Mouse (Mus musculus) naive thymus-derived CD4-positive, alpha-beta T cell, adult 2 months (primary cell): ENCODE results near the gene Mcrip1.

ENCODE experiments used
- DNase-seq: peaks from one replicate; pipeline ENCODE4 v3.0.0-alpha.2; 2011; ENCODE audit warnings: low read depth

The Mcrip1 gene

DNA sequence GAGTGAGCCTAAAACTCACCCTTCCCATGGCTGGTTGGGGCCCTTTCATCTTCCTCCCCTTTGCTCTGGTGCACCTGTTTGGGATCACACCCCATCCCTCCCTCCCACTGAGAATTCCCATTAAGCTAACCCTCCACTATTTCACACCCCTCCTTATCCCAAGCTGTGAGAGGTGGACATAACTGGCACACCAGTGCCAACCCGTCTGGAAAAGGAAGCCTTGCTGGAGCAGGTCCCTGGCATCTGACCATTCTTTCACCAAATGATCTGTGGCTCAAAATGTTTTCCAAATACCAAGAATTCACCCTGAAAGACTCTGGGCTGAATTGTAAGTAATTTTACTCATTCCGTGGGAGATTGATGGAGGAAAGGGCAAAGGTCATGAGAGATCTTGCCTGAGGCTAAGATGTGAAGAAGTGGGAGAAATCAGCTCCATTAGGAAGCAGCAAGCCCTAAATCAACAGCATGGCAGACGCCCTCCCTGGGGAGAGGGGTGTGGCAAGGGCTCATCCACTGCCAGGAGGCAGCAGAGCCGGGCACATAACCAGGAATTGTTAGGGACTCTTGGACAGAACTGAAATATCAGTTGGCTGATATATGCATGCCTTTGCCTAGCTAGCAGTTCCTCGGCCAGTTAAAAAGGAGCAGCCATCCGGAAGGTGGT is 36.6 kb downstream of the Mcrip1 start:
- no peak for DNase-seq

DNA sequence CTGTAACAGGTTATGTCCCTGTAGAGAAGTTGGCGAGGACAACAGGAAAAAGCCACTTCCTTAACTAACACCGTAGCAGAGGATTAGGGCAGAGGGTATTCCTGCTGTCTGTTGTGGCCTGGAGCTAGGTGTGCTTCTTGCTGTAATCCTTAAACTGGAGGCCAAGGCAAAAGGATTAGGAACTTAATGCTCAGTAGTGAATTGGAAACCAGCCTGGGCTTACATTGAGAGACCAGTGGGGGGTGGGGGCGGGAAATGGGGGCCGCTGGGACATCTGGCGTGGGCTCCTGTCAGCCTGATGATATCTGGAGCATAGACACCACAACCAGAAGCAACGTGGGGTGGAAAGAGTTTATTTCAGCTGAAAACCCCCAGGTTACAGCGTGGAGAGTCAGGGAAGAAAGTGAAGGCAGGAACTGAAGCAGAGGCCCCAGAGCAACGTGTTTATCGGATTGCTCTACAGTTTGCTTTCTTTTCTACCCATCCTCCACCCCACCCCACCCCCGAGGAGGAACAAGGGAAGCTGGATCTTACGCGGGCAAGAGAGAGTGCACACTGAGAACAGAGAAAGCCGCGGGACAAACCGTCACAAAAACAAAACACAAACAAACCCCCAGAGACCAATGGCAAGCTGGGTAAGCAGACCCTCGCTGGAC is 39.0 kb downstream of the Mcrip1 start:
- DNase-seq: peak; percentile 68

DNA sequence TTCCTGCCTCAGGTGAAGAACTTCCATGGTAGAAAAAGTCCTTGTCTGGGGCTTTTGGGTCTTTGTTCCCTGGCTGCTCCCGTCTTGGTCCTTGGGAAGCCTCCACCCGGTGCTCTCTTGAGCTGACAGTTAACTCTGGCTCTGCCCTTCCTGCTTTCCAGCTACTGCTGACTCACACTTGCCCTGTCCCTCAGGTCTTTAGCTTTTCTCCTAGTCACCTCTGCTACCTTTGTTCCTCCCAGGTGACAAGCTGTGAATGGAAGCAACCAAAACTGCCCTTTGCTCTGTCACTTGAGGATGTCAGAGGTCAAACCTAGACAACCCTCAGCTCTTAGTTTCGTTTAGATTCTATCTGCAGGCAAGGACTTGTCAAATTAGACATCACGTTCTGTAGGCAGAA is 39.6 kb downstream of the Mcrip1 start:
- peak; percentile 47 for DNase-seq

DNA sequence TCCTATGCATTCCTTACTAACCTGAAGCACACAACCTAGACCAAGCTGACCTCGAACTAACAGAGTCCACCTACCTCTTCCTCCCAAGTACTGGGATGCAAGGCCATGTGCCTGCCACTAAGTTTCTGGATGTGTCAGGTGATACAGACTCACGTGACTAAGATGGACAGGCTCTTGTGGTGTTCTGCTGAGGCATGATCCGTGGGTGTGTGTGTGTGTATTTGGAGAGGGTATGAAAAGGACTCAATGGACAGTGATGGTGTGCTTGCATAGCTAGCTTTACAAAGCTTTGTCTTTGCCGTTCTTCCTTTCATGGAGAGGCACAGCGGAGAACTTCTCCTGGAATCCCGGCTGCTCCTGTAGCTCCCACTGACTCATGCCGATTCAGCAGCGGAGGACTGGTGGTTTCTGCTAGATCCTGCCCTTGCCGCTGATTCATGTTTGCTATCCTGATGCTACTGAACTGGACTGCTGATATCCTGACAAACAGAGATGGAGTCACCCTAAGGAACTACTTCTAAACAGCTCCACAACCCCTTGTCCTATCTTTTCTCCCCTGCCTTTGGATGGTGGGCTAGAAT is 41.1 kb downstream of the Mcrip1 start:
- DNase-seq: no peak

DNA sequence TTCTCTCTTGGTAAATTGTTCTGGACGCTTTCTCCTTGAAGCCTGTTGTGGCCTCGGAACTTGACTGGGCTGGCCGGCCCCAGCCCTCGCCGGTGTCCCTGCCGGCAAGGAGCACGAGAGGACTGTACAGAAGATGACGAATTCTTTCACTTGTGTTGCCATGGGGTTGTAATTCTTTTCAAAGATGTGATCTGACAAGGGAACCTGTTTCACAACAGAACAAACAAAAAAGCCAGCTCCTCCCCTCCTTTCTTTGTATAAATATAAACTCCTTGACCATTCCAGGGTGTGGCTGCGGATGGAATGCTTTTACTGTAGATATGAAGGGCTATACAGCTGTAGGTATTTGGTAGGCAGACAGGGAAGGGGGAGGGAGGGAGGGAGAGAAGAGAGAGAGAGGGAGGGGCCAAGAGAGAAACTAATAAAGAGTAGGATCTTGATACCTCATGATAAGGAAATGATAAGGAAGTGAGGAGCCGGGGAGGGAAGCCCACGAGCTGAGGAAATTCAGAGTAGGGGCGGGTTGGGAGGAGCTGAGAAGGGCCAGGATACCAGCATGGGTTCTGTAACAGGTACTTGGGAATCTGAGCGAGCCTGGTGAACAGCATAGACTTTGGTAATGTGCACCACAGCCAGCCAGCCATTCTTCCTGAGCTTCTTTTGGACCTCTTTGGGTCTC is 41.8 kb downstream of the Mcrip1 start:
- no peak for DNase-seq

DNA sequence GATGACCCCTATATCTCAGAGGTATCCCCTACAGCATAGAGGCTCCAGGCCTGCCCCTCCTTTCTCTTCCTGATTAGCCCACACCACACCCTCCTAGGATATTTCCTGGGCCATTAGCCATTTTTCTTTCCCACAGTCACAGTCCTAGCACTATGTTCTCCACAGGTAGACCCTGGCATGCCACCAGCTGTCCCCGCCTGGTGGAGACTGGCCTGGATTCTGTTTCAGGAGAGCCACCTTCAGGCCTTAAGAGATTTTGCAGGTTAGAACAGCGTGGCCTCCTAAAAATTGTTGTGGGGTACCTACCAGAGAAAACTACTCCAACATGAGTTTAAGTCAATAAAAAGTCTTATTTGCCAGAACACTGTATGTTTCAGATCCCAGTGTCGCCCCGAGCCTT is 42.6 kb downstream of the Mcrip1 start:
- DNase-seq: no peak

DNA sequence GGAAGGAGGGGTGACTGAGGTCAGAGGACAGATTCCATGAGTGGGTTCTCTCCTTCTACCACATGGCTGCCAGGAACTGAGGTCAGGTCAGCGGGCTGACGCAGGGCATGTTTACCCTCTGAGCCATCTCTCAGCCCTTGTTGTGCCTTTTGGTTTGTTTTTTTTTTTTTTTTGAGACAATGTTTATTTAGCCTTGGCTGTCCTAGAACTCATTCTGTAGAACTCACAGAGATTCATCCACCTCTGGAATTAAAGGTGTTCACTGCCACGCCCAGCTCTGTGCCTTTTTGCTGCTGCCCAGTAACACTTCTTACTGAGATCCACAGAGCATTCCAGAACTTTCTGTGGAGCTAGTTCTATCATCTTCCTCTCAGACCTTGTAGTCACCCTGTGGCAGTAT is 43.9 kb downstream of the Mcrip1 start:
- DNase-seq: no peak

DNA sequence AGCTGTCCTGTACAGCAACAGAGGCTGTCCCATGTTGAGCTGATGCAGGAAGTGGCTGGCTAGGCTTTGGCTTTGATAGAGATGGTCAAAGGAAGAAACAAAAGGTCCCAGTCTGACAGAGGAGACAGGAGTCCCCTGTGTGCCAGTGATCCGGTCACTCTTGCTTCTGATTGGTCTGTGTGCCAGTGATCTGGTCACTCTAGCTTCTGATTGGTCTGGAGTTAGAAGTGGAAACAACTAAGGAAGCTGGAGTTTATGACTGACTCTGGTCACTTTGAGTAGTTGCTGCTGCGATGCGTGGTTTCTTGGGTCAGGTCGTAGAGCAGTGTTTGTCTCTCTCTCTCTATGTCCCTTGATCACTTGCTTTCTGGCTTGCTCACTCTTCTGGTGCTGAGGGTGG is 47.8 kb downstream of the Mcrip1 start:
- no peak for DNase-seq

DNA sequence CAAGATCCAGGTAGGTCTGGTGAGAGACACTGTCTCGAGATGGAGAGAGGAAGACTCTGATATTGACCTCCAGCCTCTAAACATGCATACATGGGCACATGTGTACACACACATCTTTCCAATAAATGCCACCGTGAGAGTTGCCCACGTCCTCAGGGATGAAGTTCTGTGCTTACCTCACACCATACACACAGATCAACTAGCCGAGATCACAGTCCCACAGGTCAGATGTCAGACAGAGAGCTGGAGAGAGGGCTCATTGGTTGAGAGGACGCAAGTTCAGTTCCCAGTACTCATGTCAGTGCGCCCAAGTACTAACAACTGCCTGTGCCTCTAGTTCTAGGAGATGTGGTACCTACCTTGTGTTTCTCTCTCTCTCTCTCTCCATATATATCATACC is 48.5 kb downstream of the Mcrip1 start:
- no peak for DNase-seq

DNA sequence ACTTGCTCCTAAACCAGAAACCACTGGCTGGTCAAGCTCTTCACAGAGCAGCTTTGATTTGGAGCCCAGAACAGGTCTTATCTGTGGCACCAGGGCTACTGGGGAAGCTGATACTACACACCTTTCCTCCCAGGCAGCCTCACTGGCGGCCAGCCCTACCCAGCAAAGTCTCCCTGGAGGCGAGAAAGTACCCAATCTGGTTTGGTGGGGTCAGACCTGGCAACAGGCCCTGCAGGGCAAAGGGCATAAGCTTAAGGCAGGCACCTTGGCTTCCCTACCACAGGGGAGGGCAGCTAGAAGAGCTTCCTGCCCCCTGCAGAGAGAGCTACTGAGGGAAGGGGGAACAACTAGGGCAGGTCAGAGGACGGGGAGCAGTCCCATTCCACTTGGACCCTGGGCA is 49.2 kb downstream of the Mcrip1 start:
- DNase-seq: no peak

DNA sequence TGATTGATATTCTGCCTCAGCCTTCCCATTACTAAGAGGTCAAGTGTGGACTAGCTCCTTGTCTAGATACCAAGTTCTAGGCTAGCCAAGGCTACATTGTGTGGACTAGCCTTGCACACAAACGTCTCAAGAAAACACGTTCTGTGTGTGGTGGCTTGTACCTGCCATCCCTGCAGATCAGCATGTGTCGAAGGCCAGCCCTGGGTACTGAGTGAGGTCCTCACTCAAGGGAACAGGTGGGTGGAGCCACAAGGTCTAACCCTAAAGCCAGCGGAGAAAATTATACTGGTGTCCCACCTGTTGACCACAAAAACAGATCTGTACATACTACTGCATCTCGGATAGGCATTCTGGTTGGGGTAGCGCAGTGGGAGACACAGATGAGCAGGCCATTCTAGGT is 49.6 kb downstream of the Mcrip1 start:
- no peak for DNase-seq

DNA sequence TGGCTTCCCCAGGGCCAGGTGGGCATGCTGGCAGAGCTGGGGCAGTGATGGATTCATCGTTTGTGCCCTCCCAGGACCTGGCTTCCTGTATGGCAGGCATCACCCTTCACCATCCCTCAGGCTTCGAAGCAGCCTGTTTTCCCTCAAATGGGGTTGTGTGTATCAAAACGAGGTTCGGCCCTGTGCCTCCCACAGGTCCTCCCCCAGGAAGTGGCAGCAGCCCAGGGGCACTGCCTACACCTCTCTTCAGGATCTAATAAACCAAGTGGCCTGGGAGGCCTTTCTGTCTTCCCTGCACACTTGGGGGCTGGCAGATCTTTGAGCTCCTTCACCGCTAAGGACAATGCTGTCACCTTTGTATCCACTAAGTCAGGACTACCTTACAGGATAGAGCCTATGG is 50.6 kb downstream of the Mcrip1 start:
- DNase-seq: no peak

DNA sequence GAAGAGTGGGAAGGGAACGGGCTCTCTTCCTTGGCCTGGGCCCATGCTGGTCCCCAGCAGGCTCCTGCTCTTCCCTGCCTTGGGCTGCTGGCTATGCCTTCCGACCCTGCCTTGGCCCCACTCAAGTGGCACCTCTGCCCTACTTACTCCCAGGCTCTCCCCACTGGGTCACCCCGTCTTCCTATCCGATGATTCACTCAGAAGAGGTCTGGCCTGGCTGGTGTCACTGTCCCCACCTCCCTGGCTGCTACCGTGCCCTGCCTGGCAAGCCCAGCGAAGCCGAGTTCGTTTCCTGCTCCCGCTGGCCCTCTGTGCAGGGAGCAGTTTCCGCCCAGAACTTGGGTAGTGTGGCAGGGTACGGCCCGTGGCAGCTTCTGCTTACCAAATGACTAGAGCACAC is 51.3 kb downstream of the Mcrip1 start:
- DNase-seq: no peak

DNA sequence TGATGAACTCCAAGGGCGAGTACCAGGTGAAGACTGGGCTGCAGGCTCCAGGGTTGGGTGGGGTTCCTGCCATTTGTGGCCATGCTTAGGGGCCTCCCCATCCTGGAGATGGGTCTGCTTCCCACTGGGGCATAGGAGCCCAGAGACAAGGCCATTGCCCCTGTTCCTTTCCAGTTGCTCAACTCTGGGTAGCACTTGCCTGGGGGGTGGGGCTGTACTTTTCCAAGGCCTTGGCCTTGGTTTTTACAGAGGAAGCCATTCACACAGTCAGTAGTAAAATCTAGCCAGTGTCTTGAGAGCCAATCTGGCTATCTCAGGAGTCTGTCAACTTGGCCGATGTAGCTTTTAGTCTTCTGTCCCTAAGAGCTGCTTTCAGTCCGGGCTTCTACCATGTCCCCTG is 52.1 kb downstream of the Mcrip1 start:
- DNase-seq: no peak

DNA sequence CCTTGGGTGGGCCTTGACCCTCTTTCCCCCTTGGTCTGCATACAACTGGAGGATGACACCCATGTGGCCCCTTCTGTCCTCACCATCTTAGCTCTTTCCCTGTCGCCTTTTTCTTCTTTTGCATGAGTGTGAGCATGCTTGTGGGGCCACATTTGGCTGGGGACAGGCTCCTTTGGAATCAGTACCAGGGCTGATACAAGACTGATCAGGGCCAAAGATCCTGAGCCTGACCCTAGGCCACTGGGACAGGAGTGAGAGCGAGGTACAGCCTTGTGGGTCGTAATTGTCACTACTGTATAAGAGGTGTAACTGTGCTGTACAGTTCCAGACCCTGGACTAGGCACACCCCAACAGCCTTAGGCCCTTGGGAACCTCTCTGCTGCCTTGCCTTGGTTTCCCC is 55.6 kb downstream of the Mcrip1 start:
- no peak for DNase-seq

DNA sequence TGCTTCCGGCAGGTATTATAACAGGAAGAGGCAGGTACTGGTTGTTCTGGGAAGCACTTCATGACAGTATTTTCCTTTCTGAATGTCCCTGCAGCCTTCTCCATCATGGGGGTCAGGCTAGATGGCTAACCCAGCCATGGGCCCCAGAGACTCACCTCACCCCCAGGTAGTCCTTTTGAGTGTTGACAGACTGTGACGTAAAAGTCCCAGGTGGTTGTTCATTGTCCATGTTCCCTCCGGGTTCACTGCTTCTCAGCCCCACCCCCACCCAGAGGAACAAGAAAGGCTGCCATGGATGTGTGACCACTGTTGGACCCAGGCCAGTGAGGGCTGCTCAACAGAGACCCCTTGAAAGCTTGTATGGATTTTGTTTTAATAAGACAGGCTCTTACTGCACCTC is 56.2 kb downstream of the Mcrip1 start:
- DNase-seq: no peak
